Mouse (Mus musculus): Measurements from ENCODE around the gene Dcst2. TPM values are rescaled to one million over a fixed set of nuclear protein-coding genes. Genes with fewer than 3 reads are reported as not detected.

Gene Dcst2
- total and polyA plus RNA-seq, 3 experiments: 0.06 TPM; not detected in 2

- H3K4me3 ChIP-seq (ENCODE audit: control insufficient read depth in 1 of 2, insufficient read depth in 1 of 2, low read depth in 2 of 2, low read length in 2 of 2): no peak within 1 kb of the TSS
- H3K36me3 ChIP-seq (ENCODE audit: control insufficient read depth in 1 of 2, insufficient read depth in 2 of 2, low read length in 2 of 2): peaks cover 0 to under 1% of the 10 kb centered on the region in 2 experiments; a peak in 2 of 4 replicates
- peaks cover 0 to 1% of the 10 kb centered on the region in 2 experiments; a peak in 2 of 4 replicates for H3K4me1 ChIP-seq (ENCODE audit: control insufficient read depth in 1 of 2, insufficient read depth in 2 of 2, low read length in 2 of 2)
- H3K27me3 ChIP-seq (ENCODE audit: control insufficient read depth in 1 of 2, insufficient read depth in 2 of 2, low read length in 2 of 2): peaks cover 14 to 19% of the 10 kb centered on the region in 2 experiments
- no peak within 1 kb of the TSS for H3K9ac ChIP-seq (ENCODE audit: control insufficient read depth, low read depth, low read length, poor library complexity, severe bottlenecking)
- H3K79me2 ChIP-seq (ENCODE audit: control insufficient read depth, insufficient read depth, low read length, poor library complexity): no peaks in the 10 kb centered on the region
- TF ChIP-seq POLR2AphosphoS5 (IDR thresholded peaks at IDR 0.05; ENCODE audit: borderline replicate concordance, low read depth, low read length) (no peak), SMC3 (IDR thresholded peaks at IDR 0.05; ENCODE audit: low read depth, low read length) (no peak), POLR2AphosphoS2 (IDR thresholded peaks at IDR 0.05; ENCODE audit: low read length) (no peak), KAT2A (conservative IDR thresholded peaks at IDR 0.05; ENCODE audit: low read depth, low read length) (no peak), BHLHE40 (IDR thresholded peaks at IDR 0.05; ENCODE audit: borderline replicate concordance, low read depth, low read length) (no peak), EP300 (IDR thresholded peaks at IDR 0.05; ENCODE audit: low read depth in 1 of 2, low read length in 2 of 2) (no peak), MAFK (IDR thresholded peaks at IDR 0.05; ENCODE audit: borderline replicate concordance, low read depth, low read length) (no peak), MAX (IDR thresholded peaks at IDR 0.05; ENCODE audit: low read length) (no peak), CTCF (IDR thresholded peaks at IDR 0.05 in 2 of 3, conservative IDR thresholded peaks at IDR 0.05 in 1 of 3; ENCODE audit: control insufficient read depth in 1 of 3, insufficient read depth in 1 of 3, low read depth in 2 of 3, low read length in 3 of 3, poor library complexity in 1 of 3, severe bottlenecking in 1 of 3) (no peak), GABPA (IDR thresholded peaks at IDR 0.05; ENCODE audit: low read depth, low read length) (no peak)
- no peaks in the 10 kb centered on the region for H3K9me3 ChIP-seq (replicated peaks; ENCODE audit: insufficient read depth, low read length)
- H3K27ac ChIP-seq (ENCODE audit: control insufficient read depth, low read depth, low read length): no peak within 1 kb of the TSS
- DNase-seq (ENCODE audit: low read depth, low spot score): no peak
Observed at GRCm38 (mm10) chr3:89365153-89365485, 3.3 kb downstream of the Dcst2 start, which contains the start of gene Dcst1. TSS of gene Dcst1 (minus strand) at chr3:89365253.

- no peaks in the 10 kb centered on the region for H3K4me1 ChIP-seq (ENCODE audit: control insufficient read depth in 1 of 2, insufficient read depth in 2 of 2, low read length in 2 of 2)
- DNase-seq (ENCODE audit: low read depth, low spot score): no peak
- no peaks in the 10 kb centered on the region for H3K79me2 ChIP-seq (ENCODE audit: control insufficient read depth, insufficient read depth, low read length, poor library complexity)
- no peaks in the 10 kb centered on the region for H3K9me3 ChIP-seq (replicated peaks; ENCODE audit: insufficient read depth, low read length)
- H3K4me3 ChIP-seq (ENCODE audit: control insufficient read depth in 1 of 2, insufficient read depth in 1 of 2, low read depth in 2 of 2, low read length in 2 of 2): no peak overlapping the region
- H3K27ac ChIP-seq (ENCODE audit: control insufficient read depth, low read depth, low read length): no peak overlapping the region
- no peak overlapping the region for H3K9ac ChIP-seq (ENCODE audit: control insufficient read depth, low read depth, low read length, poor library complexity, severe bottlenecking)
- TF ChIP-seq CTCF (IDR thresholded peaks at IDR 0.05 in 2 of 3, conservative IDR thresholded peaks at IDR 0.05 in 1 of 3; ENCODE audit: control insufficient read depth in 1 of 3, insufficient read depth in 1 of 3, low read depth in 2 of 3, low read length in 3 of 3, poor library complexity in 1 of 3, severe bottlenecking in 1 of 3) (no peak), POLR2AphosphoS5 (IDR thresholded peaks at IDR 0.05; ENCODE audit: borderline replicate concordance, low read depth, low read length) (no peak), RCOR1 (IDR thresholded peaks at IDR 0.05; ENCODE audit: low read depth, low read length) (no peak), HCFC1 (IDR thresholded peaks at IDR 0.05; ENCODE audit: low read depth, low read length) (no peak), JUND (IDR thresholded peaks at IDR 0.05; ENCODE audit: low read depth, low read length) (no peak), MYC (IDR thresholded peaks at IDR 0.05; ENCODE audit: low read depth, low read length) (no peak), ZNF384 (IDR thresholded peaks at IDR 0.05; ENCODE audit: low read depth, low read length) (no peak), SIN3A (IDR thresholded peaks at IDR 0.05; ENCODE audit: low read length) (no peak), ELF1 (IDR thresholded peaks at IDR 0.05; ENCODE audit: low read depth, low read length) (no peak), ZKSCAN1 (IDR thresholded peaks at IDR 0.05; ENCODE audit: low read depth, low read length) (no peak), E2F4 (IDR thresholded peaks at IDR 0.05; ENCODE audit: borderline replicate concordance, low read depth, low read length) (no peak)
- no peaks in the 10 kb centered on the region for H3K36me3 ChIP-seq (ENCODE audit: control insufficient read depth in 1 of 2, insufficient read depth in 2 of 2, low read length in 2 of 2)
- peaks cover 14 to 19% of the 10 kb centered on the region in 2 experiments for H3K27me3 ChIP-seq (ENCODE audit: control insufficient read depth in 1 of 2, insufficient read depth in 2 of 2, low read length in 2 of 2)
Observed at GRCm38 (mm10) chr3:89365486-89366414, 4.0 kb downstream of the Dcst2 start.
